Mouse (Mus musculus) Muller cell, postnatal 12 days (primary cell): ENCODE measurements around the gene Dvl2.
"Not testable (repeated sequence)": the region's sequence is repeated elsewhere in the genome, so short reads cannot be mapped to it uniquely, and the experiment has no call there.

Experiments used
- DNase-seq: peaks from one replicate; pipeline ENCODE4 v3.0.0-alpha.2; 2015; ENCODE audit errors: inconsistent ontology term

Dvl2 gene

DNA sequence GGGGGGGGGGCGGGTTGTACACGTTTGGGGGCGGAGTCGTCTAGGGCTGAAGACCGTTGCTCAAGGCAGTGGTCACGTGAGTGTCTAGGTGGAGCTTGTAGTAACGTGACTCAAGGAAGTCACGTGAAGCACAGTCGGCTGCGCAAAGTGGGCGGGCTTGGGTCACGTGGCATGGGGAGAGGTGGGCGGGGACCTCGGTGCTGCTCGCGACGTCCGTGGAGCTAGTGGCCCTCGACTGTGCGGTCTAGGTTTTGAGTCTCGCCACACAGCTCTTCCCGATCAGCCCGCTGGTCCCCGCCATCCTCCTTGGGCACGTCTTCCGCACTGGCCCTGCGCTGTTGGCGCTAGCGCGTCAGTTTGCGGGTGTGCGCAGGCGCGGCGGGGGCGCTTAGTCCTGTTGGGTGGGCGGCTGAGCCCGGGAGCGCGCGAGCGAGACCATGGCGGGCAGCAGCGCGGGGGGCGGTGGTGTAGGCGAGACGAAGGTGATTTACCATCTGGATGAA lies at the start of gene Dvl2:
Gene Dvl2, plus strand, starts transcription at position 200 of the 503 bp plus-strand sequence.
- DNase-seq, result peak; percentile 95

DNA sequence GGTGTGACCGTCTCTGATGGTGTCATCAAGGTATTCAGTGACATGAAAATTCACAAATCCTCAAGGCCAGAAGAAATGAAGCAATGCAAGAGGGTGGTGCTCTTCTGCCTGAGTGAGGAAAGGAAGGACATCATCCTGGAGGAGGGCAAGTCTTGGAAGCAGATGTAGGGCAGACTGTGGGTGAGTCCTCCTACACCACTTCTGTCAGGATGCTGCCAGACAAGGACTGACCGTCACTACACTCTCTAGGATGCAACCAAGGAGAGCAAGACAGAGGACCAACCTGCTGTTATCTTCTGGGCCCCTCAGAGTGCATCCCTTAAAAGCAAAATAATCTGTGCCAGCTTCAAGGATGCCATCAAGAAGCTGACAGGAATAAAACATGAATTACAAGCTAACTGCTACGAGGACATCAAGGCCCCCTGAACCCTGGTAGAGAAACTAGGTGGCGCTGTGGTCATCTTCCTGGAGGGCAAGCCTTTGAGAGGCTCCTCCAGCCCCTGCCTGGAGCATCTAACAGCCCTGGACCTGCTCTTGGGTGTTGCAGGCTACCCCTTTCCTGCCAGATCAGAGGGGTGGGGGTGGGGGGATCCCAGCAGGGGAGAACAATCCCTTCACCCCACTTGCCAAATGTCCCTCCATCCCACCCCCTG lies 49.5 kb upstream of the Dvl2 start:
- no peak for DNase-seq

DNA sequence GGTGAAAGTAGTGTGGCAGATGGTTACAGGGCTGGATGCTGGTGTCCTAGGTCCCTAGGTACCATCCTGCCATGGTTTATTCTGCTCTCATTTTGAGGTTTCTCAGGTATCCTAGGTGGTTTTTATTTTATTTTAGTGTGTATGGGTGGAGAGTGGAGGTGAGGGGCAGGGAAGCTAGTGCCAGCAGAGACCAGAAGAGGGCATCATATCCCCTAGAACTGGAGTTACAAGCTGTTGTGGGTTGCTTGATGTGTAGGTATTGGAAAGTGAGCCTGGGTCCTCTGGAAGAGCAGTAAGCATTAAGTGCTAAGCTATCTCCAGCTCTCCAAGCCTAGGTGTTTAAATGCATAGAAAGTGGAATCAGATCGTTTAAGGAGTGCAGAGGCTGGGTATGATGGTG lies 48.1 kb upstream of the Dvl2 start:
- DNase-seq, result no peak

DNA sequence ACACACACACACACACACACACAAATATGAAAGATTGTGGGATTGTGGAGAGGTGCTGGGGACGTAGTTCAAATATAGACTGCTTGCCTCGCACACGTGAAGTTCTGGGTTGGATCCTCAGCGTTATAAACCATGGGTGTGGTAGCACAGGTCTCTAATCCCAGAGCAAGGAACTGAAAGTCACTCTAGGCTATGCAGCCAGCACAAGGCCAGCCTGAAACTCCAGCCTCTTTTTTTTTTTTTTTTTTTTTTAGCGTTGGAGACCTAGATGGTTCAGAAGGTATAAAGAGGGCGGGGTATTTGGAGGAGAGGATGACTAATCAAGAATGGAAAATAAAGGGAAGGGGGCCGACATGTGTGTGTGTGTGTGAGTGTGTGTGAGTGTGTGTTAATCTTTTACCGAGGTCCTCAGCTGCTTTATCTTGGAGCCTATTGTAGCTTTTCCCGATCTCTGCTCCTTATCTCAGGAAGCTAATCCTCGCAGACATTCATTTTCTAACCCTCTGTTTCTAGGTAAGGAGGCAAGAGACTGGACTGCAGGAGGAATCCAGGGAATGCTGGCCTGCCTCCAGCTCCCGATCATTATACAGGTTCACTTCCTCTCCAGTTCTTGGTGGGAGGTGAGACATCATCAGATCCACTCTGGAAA lies 47.0 kb upstream of the Dvl2 start:
- no peak for DNase-seq

DNA sequence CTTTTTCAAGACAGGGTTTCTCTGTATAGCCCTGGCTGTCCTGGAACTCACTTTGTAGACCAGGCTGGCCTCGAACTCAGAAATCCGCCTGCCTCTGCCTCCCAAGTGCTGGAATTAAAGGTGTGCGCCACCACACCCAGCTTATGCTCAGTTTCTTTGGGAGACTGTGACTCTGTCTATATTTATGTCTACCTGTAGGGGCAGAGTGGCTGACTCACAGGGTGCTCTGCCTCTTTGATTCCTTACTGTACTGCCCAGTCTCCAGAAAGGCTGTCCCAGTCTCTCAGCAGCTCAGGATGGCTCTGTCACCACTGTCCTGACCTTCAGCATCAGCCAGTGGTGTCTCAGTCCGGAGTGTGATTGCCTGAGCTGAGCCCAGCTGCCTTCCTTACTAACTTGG lies 44.8 kb upstream of the Dvl2 start:
- not testable (repeated sequence) for DNase-seq

DNA sequence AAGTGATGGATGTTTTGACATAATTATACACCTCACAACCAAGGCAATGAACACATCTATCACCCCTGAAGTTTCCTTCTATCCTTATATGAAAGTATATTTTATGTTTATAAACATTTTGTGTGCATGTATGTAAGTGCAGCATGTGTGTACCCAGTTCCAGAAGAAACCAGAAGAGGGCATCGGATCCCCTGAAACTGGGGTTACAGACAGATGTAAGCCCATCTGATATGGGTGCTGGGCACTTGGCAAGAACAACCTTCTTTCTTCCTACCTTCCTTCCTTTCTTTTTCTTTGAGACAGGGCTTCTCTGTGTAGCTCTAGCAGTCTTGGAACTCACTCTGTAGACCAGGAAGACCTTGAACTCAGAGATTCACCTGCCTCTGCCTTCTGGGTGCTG lies 44.2 kb upstream of the Dvl2 start:
- DNase-seq, result no peak

DNA sequence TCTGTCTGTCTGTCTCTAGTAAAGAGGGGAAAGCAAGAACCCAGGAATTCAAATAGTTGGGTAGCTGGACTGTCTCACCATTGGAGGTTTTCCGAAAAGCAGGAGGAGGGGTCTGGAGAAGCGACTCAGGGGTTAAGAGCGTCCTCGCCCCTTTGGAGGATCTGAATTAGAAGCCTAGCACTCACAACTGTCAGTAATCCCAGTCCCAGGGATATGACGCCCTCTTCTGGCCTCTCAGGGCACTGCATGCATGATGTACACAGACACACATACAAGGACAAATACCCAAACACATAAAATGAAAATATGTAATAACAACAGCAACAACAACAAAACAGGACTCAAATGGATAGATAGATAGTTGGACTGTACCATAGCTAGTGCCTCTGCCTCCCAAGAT lies 39.8 kb upstream of the Dvl2 start:
- DNase-seq, result no peak

DNA sequence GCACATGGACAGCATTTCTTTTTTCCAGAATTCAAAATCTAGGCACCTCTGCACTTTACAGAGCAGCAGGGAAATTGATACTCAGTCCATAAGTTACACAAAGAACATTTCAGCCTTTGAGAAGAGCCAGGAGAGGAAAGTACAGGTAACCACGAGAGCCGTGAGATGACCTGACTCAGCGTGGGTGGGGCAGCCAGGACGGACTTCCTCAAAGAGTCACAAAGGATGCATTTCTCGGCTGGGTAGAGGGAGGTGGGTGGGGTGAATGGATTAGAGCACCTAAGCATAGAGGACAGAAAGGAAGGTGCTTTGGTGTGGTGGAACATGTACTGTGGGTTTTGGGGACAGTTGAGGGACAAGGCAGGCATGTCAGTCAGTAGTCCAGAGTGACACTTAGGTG lies 38.6 kb upstream of the Dvl2 start:
- no peak for DNase-seq

DNA sequence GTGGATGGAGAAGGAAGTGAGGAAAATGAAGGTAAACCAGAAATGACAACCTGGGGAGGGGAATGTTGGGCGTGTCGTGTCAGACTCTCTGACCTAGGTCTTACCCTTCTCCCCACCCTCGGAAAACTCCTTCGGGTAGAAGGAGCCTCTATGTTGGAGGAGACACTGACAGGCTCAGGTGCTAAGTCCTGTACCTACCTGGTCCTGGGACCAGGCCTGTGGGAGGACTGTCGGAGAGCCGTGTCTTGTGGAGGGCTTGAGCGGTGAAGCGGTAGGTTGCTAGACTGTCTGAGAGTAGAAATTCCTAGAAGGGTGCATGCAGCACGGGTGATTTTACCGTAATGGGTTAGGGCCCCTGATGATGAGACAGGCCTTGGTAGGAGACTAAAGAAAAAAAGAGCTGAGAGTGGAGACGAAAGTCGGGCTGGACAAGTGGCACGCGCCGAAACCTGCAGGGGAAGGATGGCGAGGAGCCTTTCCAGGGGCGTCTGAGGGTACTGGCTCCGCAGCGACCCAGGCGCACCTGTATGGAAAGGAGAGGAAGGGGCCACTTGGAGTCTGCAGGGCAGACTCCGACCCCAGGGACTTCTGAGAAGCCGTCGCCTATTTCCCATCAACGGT lies 35.6 kb upstream of the Dvl2 start, which contains the start of gene Cldn7:
Gene Cldn7, plus strand, starts transcription at position 130 of the 621 bp plus-strand sequence.
- DNase-seq, result no peak

DNA sequence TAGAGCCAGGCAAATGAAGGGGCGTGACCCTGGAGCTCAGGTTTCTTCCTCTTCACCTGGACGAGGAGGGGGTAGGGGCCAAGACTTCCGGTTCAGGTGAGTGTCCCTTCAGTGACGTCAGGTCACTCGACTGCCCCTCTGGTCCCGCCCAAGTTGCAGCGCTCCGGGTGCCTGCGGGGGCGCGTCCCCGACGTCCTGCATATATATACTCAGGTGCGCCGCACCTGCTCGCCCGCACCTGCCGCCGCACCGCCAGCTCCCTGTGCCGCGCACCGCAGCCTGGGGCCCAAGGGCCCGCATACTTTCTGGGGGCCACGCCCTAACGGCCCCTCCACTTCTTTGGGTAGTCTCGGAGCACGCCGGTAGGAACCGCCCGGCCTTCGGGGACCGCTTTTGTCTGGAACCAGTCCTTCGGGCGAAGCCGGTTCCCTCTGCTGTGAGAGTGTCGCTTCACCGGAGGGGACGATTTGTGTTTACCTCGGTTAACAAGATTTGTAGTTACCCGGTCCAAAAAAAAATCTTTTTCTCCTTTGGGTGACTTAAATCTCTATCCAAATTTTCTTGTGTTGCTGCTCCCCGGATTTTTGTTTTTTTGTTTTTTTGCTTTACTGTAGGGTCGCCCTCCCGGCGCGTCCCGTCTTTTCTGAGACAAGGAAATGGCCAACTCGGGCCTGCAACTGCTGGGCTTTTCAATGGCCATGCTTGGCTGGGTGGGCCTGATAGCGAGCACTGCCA lies 35.0 kb upstream of the Dvl2 start:
- no peak for DNase-seq

DNA sequence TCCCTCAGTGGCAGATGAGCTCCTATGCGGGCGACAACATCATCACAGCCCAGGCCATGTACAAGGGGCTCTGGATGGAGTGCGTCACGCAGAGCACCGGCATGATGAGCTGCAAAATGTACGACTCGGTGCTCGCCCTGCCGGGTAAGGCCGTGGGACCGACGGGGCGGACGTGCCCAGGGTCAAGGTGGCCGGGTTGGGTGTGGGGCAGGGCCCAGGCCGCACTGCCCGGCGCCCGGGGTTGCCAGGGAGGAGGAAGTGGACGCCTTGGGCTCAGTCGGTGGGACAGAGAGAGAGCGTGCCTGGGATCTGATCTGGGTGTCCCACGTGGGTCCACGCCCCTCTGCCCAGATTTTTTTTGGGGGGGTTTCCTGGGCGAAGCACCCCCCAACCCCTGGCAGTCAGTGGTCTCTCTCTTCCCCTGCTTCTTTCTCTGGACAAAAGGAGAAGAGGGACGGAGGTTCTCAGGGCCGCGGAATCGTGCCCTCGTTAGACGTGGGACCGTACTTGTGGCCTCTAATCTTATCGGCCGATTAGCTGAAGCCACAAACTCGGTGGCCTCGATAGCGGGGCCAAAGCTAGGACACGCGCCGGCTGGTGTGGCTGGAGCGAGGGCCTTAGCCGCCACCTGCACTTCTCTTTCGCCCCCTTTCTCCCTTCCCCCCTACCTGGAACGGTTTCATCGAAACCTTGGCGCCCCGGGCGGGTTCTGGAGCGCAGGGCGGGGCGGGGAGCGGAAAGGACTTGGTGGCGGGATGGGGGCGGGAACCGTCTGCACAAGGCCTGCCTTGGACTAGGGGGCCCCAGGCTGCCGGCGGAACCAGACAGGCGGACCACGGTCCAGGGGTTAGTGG lies 34.2 kb upstream of the Dvl2 start:
- peak; percentile 36 for DNase-seq

DNA sequence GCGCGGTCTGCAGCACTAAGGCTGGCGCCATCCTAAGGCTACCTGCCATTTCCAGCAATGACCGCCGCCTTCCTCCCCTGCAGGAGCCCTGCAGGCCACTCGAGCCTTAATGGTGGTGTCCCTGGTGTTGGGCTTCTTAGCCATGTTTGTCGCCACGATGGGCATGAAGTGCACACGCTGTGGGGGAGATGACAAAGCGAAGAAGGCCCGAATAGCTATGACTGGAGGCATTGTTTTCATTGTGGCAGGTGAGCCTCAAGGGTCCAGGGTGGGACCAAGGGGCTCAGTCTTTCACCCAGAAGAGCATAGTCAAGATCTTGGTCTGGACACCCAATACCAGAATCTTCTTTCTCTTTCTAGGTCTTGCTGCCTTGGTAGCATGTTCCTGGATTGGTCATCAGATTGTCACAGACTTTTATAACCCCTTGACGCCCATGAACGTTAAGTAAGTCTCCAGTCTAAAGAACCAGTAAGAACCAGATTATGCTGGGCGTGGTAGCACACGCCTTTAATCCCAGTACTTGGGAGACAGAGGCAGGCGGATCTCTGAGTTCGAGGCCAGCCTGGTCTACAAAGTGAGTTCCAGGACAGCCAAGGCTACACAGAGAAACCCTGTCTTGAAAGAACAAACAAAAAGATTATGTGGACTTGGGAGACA lies 33.4 kb upstream of the Dvl2 start:
- DNase-seq, result no peak

DNA sequence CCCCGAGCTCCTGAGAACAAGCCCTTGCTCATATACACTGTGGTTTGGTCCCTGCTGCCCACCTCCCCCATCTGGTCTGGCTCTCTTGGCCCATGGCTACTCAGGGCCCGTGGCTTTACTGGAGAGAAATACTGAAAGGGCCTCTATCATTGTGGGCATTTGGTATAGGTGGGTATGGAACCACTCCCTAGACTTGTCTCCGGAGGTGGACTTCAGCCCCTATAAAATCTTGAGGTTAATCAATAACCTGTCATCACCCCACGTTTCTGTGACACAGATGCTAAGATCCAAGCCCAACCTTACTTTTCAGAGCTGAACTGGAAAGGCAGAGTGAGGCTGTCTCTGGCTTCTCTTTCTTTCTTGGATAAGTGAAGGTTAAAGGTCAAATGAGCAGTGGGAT lies 31.6 kb upstream of the Dvl2 start:
- no peak for DNase-seq

DNA sequence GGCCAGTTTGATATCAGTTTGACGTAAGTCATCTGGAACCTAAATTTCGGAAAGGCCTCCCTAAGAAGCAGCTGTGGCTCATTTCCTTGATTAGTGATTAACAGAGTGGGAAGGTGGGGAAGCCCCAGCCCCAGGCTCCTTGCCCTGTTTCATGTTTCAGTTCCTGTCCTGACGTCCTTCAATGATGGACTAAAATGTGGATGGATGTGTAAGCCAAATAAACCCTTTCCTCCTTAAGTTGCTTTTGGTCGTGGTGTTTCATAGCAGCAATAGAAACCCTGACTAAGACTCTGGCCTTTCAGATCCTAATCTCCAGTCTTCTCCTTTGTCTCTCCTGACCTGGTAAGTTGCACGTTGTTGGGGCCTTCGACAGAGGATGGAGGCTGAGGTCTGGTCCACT lies 30.2 kb upstream of the Dvl2 start:
- no peak for DNase-seq

DNA sequence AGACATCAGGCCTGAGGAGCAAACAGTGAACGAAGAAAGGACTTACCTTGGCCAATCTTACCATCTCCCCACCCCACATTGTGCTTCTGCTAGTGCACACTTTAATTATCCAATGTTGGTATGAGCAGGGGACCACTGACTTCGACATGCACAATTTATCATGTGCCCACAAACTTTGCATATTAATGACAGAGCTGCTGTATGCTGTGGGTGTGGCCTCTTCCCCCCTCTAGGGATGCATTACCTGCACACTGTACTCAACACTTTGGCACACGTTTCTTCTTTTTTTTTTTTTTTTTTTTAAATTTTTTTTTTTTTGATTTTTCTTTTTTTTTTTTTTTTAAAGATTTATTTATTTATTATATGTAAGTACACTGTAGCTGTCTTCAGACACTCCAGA lies 29.6 kb upstream of the Dvl2 start:
- DNase-seq, result no peak

DNA sequence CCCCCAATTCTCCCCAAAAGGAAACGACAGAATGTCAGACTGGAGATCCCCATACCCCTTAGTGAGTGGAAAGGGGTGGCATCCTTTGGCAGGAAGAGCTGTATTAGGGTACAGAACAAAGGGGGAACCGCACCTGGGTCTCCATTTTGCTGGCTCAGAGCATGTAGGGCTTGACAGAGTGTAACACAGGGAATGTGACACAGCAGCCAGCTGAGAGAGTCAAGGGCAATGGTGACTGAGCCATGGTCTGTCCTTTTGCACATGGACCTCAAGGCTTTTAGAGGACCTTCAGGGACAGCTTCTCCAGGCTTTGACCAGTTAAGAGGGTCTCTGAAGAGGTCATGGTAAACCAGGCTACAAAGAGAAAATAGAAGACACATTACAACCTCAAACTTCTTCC lies 25.5 kb upstream of the Dvl2 start:
- no peak for DNase-seq

DNA sequence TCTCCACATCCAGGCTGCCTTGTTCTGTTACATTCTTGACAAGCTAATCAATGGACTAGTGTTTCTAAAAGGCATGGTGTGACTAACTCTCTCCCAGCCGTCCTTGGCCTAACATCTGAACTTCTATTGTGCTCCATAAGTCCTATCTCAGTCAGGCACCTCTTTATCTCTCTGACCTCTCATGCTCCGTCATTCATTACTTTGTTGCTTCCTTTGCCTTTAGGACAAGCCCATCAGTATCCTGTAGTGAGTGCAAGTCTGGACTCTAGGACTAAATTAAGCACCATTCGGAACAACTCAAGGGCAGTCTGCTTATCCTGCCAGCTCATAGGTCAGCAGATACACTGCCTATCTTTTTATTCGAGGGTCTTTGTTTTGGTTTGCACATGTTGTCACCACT lies 24.1 kb upstream of the Dvl2 start:
- DNase-seq, result no peak

DNA sequence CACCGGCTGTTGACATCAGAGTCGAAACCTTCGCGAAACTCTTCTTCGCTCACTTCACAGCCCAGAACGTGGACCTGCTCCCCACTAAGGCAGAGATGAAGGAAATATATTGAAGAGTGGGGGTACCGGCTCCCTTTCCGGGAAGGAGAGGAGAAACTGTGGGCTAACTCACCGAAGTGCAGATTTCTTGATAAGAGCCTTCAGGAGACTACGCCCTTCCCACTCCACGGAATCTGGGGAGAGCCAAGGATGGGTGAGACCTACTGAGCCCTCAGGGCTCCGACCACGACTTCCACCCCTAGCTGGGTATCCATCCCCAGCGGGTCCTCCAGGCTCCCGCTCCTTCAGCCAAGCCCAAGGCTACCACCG lies 20.6 kb upstream of the Dvl2 start:
- no peak for DNase-seq

DNA sequence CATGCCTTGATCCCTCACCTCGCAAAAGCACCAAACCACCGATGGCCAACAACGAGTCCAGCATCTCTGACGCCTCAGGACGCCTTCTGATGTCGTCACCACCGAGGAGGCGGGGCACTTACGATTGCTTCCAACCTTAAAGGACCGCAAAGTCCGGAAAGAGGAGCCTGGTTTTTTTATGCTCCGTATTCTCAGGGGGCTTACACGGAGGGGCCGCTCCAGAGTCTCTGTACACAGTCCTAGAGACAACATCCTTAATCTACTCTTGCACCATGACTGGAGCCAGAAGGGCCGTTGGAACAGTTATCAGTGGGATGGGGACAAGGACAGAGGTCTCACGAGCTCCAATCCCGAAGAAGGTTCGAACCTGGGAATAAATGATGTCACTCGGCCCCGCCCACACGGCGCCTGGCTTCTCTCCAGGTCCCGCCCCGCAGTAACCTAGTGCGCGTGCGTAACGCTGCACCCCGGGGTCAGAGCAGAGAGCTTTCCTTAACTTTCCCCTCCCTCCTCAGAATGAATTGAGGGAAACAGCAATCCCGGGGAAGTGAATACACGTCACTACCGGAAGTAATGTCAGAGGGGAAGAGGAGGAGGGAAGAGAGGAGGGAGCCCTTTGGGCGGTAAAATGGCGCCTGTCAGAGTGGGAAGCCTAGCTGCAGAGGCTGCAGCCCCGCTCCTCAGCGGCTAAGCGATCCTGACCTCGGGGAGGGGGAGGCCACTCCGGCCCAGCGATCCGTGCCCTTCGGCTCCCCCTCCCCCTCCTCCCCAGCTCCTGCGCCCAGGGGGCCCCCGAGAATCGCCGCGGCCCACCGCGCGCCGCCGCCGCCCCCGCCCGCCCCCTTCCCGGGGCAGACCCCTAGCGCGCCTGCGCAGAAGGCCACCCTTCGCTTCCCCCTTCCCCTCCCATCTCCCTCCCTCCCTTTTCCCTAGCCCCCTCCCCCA lies 19.9 kb upstream of the Dvl2 start:
- peak; percentile 100 for DNase-seq
